Mouse (Mus musculus) induced T-regulatory cell, adult 2 months (primary cell): ENCODE measurements around the gene Zyg11b.

Source experiments
- DNase-seq: peaks from one replicate; pipeline ENCODE4 v3.0.0-alpha.2; 2012; ENCODE audit warnings: low read depth

Zyg11b gene

DNA sequence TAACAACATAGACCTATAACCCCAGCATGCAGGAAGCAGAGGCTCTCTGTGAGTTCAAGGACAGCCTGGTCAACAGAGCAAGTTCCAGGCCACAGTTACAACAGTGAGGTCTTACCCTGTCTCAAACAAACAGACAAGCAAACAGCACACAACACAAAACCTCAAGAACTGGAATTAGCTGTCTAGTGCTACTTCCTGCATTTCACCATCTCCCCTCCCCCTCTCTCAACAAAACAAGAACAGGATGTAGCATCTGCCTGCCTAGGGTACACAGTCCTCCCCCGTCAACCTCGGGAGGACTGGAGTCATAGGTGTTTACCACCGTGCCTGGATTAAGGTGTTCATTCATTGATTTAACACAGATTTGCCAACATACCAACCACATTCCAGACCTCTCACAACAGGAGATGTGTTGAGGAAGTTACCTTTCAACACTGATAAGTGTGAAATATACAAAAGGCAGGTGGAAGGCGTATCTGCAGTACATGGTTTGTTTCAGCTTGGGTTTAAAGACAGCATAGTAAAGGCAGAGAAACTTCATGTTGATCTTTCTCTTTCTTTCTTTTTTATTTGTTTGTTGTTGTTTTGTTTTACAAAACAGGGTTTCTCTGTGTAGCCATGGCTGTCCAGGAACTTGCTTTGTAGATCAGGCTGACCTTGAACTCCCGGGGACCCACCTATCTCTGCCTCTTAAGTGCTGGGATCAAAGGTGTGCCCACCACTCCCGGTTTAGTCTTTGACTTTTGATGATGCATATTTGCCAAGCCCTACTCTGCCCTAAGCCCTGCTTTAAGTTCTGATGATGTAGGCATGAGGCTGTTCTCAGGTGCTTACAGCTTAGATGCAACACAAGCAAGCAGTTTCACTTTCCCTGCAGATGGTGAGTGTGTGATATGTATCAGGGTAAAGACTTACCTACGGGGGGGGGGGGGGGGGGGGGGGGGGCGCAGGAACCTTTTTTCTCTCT, 18.0 kb upstream of the Zyg11b start:
- DNase-seq: peak; percentile 94

DNA sequence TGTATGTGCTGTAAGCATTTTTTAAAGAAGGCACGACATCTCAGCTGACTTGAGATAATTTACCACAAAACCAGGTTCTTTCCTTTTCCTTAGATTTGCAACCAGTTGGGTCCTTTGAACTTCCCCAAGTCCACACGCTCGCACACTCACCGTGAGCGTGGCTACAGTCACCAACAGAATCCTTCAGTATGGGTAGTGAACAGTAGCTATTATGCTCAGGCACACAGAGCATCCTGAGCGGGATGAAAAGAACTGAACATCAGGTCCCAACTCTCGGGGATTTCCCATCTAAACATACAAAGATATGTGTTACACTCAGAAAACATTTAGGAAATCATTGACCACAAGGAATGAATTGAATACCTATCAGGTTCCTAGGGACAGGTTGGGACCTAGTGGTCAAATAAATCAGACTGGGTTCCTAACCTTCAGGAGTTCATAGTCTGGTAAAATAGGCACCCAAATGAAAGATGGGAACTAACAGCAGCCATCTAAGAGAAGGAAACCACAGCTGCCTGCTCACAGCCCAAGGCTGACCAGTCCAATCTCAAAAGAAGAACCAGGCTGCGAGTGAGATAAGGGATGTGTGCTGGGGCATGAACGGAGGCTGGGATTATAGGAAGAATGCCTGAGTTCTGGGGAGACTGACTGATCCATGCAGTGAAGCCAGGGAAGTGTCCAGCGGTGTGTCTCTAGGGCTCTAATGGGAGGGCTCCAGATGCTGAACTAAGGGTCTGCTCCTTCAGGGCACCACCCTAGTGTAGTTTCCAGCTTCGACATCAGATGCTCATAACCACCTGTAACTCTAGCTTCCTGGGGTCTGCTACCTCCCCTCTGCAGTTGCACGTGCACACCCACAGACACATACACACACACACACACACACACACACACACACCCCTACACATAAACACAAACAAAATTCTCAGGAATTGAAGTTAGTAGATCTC, 17.0 kb upstream of the Zyg11b start:
- DNase-seq: peak; percentile 68

DNA sequence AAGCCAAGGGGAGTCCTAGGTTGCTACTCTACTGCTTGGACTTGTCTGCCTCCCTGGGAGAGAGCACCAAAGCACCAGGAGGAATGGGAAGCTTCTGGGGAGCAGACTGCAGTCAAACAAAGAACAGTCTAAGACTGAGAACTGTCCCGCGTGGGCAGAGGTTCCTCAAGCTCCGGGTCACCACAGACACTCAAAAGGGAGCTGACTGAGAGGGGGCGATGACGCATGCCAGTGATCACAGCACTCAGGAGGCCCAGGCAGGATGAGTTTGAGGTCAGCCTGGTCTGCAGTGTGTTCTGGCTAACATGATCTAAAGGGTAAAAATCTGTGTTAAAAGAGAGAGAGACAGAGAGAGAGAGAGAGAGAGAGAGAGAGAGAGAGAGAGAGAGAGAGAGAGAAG, 13.1 kb upstream of the Zyg11b start:
- DNase-seq: peak; percentile 70

DNA sequence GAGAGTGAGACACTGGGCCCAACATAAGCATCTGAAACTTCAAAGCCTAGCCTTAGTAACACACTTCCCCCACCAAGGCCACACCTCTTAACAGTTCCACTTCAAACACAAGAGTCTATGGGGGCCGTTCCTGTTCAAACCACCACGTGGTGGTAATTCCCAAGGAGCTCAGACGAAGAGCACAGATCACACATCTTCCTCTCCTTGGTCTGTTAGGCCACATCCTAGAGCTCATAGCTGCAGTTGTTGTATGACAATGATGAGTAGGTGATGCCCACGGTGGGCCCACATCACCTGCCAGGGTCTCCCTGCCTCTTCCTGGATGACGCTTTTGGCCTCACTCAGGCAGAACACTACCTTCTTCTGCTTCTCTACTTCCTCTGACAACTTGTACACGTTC, 9.8 kb upstream of the Zyg11b start:
- peak; percentile 51 for DNase-seq

DNA sequence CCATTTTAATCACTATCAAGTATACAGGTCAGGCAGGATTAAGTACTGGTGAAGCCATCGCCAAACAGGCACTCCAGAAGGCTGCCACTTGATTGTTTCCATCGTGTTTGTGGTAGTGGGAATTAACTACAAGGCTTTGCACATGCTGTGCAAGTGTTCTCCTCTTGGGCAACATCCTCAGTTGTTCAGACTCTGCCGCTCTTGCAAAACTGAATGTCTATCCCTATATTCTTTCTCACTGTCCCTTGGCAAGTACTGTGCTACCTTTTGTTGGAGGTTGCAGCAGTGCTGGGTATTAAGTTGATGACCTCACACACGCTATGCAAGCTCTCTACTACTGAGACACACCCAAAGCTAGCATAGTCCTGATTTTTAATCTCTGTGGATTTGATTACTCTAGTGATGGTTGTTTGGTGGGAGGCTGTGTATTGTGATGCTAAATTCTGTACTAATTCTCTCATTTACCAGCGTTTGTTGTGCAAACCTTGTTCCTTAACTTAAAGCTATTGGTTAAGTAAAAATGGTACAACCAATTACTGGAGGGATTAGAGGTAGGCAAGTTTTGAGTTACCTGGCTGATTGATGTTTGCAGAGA, 1.5 kb upstream of the Zyg11b start:
- no peak for DNase-seq

DNA sequence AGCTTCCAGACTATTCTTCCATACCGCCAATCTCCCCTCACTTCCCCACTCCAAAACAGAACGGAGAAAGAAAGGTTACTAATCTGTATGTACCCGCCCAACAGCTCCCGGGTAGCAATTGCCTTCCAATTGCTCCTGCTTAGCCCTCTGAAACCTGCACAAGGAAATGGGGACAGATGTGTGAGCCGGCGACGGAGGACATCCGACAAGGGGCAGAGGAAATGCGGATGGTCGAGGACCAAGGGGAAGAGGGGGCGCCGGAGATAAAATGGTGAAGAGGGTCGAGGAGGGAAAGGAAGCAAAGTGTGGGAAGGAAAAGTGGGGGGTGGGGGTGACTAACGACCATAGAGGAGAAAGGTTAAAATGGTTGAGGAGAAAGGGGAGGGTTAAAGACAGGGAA, 630 bp downstream of the Zyg11b start:
- no peak for DNase-seq

DNA sequence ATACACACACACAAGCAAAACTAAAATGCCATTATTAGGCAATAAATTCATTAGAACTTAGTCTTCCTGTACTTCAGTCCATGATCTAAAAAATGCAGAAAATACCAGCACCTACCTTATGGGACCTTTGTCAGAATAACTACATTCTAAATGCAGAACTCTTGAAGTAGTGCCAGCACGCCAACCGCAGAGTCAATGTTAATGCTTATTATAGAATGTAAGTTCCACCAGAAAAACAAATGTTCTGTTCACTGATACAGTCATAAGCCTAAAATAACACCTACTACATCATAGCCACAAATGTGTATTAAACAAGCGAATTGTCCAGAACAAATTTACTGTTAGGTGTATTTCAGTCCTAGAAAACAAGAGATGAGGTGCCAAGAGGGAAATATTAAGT, 23.9 kb downstream of the Zyg11b start:
- no peak for DNase-seq

DNA sequence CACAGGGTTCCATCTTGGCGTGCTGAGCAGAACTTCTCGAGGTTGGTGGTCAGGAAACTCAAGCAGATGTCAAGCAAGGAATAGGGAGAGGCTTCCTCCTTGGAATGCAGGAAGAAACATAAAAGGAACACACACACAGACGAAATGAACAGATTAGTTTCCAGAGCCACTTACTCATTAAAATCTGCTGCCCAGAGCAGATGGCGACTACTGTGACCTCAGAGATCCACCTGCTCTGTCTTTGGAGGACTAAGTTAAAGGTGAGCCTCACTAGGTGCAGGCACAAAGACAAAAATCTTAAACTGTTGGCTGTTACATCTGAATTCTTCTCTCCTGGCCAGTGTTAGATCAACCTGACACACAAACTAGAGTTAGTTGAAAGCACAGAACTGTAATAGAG, 28.6 kb downstream of the Zyg11b start:
- DNase-seq: no peak

DNA sequence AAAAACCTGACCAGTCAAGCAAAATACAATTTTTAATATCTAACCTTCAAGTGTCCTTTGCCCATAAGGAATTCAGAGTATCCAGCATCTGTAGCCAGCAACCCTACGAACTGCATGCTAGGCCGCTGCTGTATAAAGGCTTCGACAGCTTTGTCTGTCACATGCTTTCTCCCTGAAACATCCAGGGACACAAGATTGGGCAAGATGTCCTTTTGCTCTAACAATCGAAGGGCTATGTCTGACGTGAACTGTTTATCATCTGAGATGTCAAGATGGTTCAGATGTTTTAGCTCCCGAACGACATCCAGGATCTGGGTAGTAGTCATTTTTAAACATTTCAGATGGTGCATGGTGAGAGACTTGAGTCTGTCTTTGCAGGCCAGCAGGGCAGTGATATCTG, 35.1 kb downstream of the Zyg11b start:
- DNase-seq: no peak

DNA sequence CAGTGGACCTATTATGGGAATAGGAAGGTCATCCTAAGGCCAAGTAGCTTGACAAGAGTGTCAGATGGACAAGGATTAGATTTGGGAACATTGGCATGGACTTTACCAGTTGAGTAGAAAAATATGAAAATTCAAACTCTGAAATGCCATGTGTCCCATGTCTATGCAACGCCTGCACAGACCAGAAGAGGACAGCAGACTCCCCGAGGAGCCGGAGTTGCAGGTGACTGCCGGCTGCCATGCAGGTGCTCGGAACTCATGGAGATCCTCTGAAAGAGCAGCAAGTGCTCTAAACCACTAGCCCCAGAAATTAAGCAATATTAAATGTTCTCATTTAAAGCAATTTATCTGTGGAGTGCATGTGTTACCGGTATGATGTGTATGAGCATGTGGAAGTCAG, 47.6 kb downstream of the Zyg11b start:
- DNase-seq: no peak

DNA sequence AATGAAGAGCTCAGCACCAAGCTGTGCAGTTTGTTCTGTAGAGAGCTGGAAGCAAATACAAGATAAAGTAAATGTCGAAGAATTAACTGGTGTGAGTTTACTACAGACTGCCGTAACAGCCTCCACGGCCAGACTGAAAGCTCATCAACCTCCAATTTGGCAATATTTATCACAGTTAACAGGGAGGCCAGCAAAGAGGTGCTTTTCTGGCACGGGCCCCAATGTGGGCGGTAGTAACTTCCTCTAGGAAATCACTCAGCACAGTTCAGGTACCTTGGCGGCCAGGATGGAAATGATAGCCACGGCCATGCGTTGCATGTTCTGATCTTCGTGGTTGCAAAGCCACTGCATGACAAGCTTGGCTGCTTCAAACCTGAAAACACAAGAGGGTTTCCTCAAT, 50.4 kb downstream of the Zyg11b start:
- DNase-seq: no peak

DNA sequence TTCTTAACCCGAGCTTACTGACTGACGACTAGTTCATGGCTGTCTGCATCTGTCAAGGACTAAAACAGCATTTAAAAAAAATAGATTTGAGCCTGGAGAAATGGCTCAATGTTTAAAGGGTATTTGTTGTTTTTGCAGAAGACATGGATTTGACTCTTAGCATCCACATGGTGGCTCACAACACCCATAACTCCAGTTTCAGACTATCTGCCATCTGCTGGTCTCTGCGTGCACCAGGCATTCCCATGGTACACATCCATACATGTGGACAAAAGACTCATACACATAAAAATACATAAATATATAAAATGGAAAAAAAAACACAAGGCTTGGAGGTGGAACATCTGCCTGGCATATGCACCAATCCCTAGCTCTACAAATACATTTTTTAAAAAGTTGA, 51.6 kb downstream of the Zyg11b start:
- no peak for DNase-seq

DNA sequence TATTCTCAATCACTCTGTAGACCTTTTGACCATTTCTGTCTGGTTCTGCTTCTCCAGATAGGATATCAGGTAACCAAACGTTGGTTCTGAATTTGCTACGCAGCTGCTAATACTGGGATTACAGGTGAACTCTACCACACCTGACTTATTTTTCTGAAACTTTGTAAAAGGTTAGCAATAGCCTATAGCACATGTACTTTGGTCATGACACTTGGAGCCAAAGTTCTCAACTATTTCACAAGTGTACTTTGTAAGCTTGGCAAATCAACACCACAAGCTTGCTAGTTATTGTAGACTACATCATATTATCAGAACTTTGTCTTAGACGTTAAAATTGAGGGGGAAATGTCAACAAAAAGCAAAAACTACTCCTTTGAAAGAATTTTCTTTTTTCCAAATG, 67.2 kb downstream of the Zyg11b start:
- no peak for DNase-seq

DNA sequence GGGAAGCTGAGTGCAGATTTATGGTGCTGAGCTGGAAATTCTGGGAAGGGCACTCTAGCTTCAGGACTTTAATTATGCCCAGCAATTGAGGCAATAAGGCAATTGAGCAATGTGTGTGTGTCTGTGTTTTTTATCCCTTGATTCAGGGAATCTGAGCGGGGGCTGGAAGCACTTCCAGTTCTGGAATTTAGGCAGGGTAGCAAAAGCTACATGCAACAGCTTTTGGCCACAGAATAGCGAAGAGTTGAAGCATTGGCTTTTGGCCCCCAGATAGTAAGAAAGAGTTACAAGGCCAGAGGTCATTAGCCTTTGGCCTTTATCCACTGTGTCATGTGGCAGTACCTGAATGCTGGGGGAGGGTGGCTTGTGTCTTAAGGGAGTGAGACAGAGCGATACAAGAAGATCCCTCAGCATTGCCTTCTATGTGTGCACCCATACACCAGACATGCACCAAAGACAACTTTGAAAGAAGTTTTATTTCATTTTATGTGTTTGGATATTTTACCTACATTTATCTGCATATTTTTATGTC, 75.5 kb downstream of the Zyg11b start:
- DNase-seq: no peak

DNA sequence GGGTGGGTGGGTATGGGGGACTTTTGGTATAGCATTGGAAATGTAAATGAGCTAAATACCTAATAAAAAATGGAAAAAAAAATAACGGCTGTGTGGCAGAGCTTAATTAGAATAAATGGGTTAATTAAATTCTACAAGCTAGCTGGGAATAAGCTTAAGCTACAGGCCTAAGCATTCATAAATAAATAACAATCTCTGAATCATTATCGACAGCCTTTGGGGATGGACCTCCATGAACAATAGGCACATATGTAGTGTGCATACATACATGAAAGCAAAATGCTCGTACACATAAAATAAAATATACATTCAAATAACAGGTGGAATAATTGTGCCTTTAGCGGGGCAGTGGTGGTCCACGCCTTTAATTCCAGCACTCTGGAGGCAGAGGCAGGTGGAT, 78.4 kb downstream of the Zyg11b start:
- no peak for DNase-seq

DNA sequence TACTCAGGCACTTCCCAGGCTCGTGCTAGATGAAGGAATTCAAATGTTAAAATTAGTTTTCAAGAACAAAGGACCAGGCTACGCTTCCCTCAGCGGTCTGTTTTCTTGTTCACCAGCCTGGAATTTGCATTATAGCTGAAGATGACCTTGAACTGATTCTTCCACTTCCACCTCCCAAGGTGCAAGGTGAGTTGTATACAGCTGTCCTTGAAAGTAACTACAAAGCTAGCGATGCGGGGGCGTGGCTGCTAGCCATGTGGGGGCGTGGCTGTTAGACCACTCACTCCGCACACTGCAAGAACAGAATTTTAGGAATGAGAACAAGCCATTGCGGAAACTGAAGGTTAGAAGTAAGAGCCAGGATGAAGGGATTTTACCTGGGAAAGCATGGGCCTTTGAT, 81.9 kb downstream of the Zyg11b start:
- DNase-seq: no peak

DNA sequence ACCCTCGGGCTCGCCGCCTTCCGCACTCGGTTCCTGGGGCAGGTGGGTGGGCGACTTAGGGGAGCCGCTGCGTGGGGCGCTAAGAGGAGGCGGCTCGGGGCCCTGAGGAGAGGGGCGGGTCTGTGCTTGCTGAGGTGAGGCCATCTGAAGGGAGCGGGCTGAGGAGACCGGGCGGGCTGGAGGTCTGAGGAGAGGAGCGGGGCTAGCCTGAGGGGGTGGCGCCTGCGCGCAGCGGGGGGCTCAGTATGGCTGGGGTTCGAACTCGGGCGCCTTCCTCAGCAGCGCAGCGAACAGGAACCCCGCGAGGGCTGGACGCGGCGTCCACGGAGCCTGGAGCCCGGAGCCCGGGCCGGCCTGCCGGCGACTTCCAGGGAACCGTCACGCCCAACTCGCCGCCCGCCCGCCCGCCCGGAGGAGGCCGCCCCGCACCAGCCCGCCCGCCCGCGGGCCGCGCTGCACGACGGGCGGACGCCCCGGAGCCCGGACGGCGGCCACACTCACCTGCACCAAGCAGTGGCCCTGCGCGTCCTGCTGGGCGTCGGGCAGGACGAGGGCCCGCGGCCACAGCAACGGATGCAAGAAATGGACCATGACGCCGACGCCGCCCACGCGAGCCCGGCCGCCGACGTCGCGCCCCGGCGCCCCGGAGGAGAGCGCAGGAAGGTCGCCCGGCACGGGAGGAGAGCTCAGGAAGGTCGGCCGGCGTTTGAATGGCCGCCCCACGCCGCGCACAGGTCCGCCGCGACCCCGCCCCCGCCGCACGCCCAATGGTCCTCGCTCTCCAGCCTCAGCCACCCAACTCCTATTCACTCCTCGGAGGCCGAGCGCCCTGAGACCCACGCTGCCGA, 83.3 kb downstream of the Zyg11b start, which contains the start of gene Zyg11a:
Zyg11a (minus strand) TSS at position 717 of the 848 bp plus-strand sequence.
- peak; percentile 16 for DNase-seq

DNA sequence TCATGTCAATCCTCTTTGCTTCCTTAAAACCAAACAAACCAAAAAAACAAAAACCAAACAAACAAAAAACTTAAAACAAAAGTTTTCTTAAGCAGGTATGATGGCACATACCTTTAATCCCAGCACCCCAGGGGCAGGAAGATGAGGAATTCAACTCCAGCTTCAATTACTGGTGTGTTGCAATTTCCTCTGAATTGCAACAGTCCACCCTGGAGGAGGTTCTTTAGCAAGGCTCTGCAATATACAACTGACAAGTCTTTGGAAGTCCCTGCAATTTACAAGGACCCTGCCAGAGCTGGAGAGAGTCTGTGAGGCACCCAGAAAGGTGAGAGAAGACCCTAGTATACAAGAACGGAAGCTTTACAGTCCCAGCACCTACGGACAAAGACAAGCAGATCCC, 87.9 kb downstream of the Zyg11b start:
- DNase-seq: no peak

DNA sequence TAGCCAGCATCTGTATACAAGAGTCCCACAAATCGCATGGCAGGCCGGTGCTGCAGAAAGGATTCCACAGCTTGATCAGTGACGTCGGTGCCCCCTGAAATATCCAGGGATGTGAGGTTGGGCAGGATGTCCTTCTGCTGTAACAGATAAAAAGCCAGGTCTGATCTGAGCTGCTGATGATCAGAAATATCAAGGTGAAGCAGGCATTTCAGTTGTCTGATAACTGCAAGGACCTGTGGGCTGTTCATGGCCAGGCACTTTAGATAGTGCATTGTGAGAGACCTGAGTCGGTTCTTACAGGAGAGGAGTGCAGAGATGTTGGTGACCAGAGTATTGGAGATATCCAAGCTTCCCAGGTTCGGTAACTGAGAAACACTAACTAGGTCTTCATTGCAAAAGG, 96.3 kb downstream of the Zyg11b start:
- DNase-seq: no peak

DNA sequence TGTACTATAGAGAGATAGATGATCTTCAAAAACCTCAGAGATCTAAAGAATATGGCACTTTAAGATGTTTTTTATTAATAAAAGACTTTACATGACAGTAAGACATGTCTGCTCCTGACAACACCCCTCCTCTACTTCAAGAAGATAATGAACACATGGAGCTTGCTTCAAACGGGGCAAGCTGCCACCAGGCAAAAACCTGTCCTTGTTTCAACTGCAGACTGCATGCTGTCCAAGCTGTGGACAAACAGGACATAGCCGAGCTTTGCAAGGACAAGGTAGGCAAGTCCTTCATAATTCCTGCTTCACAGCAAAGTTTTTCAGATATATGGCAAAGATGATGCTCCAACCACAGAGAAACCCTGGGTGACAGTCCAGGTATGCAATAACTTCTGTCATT, 101.7 kb downstream of the Zyg11b start:
- no peak for DNase-seq

DNA sequence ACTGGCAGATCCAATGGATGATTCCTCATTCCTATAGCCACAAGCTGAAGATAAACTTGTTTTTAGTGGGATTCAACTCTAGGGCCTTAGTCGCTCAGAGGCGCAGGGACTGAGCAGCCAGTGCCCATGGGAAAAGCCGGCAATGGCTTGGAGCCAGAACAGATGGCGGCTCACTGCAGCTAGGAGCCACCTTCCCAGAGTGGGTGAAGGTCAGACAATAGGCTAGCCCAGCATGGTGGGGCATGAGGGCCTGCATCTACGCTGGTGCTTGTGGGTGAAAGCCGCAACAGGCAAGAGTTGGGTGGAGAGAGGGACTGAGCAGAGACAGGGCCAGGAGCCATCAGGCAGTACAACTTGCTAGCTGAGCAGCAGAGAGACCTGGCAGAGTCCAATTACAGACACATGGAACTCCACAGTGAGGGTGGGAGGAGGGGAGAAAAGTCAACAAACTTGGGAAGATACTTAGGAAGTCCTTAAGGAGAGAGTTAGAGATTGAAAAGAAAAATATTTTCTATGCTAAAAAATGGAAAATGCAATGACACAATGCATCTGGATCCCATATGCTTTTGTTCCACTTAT, 104.5 kb downstream of the Zyg11b start:
- DNase-seq: no peak
